Mouse (Mus musculus): ENCODE measurements around the gene Actn4. TPM values are rescaled to one million over a fixed set of nuclear protein-coding genes. Genes with fewer than 3 reads are reported as not detected.

The Actn4 gene
- total and polyA plus RNA-seq, 2 experiments from 2014 or later: 120 to 171 TPM

DNA sequence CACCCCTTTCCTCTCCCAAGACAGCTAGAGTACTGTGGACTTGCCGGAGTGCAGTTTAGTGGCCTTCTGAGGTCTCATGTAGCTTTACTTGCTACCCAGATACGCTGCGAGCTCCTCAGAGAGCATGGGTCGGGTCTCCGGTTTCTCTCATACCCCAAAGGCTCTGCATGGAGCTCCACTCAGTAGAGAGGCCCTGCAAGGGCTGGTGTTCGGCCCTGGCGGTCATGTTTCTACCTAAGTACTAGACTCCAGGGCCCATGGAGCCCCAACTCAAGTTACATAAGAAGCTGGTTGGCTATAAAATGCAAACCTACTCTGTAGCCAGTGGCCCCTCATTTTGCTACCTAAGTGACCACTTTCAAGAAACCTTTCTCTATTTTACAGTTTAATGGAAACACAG lies 13.4 kb downstream of the Actn4 start:
- Histone ChIP-seq H3K27ac (ENCODE audit: low read depth) (peak overlapping the region; percentile 97), H3K9me3 (replicated peaks; ENCODE audit: control insufficient read depth, low read length) (no peaks in the 10 kb centered on the region), H3K27me3 (ENCODE audit: control insufficient read depth, insufficient read depth, low read length) (no peaks in the 10 kb centered on the region), H3K4me3 (ENCODE audit: low read depth, low read length) (no peak overlapping the region), H3K36me3 (replicated peaks; ENCODE audit: control insufficient read depth, insufficient read depth, low read length) (peaks cover 16% of the 10 kb centered on the region), H3K4me1 (ENCODE audit: control insufficient read depth, insufficient read depth) (peaks cover 97% of the 10 kb centered on the region), H3K9ac (replicated peaks; ENCODE audit: low read depth, low read length) (0 out of 2 replicates have a peak overlapping the region, but pooled peaks have one; percentile 25), H3K4me2 (ENCODE audit: low read depth, low read length) (no peak overlapping the region)
- WGBS: 64% methylated on average over 7 of the region's 7 CpGs
- TF ChIP-seq EP300 (IDR thresholded peaks at IDR 0.05; ENCODE audit: low read depth) (no peak), CTCF (IDR thresholded peaks at IDR 0.05; ENCODE audit: low read depth) (no peak)
- no peak for DNase-seq (ENCODE audit: low spot score)
- ATAC-seq (ENCODE audit: insufficient read depth, low read depth): no peak

DNA sequence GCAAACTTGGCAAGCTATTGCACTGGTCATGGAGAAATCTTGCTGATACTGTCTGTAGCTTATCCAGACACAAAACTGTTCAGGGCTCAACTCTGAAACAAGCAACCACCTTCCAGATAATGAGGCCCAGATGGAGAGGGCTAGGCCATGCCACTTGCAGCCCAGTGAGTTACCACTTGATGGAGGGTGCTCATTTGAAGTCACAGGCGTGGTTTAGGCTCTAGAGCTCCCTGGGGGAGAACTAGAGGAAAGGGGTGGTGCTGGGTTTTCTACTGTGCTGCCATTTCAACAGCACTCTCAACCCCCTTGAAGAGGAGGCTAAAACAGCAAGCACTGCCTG lies 15.9 kb downstream of the Actn4 start:
- no peak for TF ChIP-seq EP300 (IDR thresholded peaks at IDR 0.05; ENCODE audit: low read depth)
- no peak for TF ChIP-seq CTCF (IDR thresholded peaks at IDR 0.05; ENCODE audit: low read depth)
- H3K36me3 ChIP-seq (replicated peaks; ENCODE audit: control insufficient read depth, insufficient read depth, low read length): peaks cover 24% of the 10 kb centered on the region
- no peaks in the 10 kb centered on the region for H3K27me3 ChIP-seq (ENCODE audit: control insufficient read depth, insufficient read depth, low read length)
- ATAC-seq (ENCODE audit: insufficient read depth, low read depth): 0 out of 2 replicates have a peak, but pooled peaks have one; percentile 17
- H3K4me2 ChIP-seq (ENCODE audit: low read depth, low read length): no peak overlapping the region
- no peak for DNase-seq (ENCODE audit: low spot score)
- no peak overlapping the region for H3K4me3 ChIP-seq (ENCODE audit: low read depth, low read length)
- peak overlapping the region; percentile 97 for H3K27ac ChIP-seq (ENCODE audit: low read depth)
- 10% methylated on average over 1 of the region's 1 CpGs for WGBS
- H3K9ac ChIP-seq (replicated peaks; ENCODE audit: low read depth, low read length): peak overlapping the region; percentile 37; the same call in 1 of the 2 replicates
- H3K4me1 ChIP-seq (ENCODE audit: control insufficient read depth, insufficient read depth): peaks cover 96% of the 10 kb centered on the region
- no peaks in the 10 kb centered on the region for H3K9me3 ChIP-seq (replicated peaks; ENCODE audit: control insufficient read depth, low read length)

DNA sequence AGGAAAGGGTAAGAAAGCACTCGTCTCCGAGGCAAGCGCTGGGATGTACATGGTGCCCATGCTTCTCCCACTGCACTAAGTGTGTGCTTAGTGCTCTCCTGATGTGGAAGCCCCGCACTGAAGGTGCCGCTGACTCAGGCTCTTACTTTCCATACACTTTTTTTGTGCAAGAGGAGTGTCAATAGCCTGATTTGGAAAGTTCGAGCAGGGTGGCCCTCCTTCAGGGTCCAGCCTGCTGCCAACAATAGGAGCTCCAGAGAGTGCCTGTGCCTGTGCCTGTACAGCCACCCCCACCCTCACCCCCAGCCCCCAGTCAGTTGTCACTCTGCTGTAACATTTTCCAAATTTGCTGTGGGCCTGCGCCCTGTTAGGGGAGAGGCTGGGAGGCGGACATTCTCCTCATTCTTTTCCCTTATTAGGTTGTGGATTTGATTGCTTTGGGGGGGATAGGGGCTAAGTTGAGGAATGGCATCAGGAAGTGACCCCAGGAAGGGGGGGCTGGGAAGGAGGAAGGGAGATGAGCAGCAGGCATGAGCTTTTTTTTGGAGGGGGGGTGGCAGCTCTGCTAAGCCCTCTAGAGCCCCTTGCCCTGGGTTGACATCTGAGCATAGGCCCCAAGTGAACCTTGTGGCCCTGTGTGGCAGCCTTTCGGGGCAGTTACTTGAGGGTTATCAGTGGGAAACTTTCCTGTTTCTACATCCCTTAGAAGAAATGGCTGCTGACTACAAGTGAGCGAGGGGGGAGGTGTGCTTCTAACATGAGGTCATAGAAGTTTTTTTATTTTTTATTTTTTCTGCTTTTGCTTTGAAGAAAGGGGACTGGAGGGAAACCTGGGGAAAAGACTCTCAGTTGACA lies 16.5 kb downstream of the Actn4 start:
- ATAC-seq (ENCODE audit: insufficient read depth, low read depth) (peak; percentile 85), DNase-seq (ENCODE audit: low spot score) (peak; percentile 84)
- H3K9ac ChIP-seq (replicated peaks; ENCODE audit: low read depth, low read length): peak overlapping the region; percentile 44
- WGBS: 8% methylated on average over 10 of the region's 10 CpGs
- H3K27me3 ChIP-seq (ENCODE audit: control insufficient read depth, insufficient read depth, low read length): no peaks in the 10 kb centered on the region
- peak overlapping the region; percentile 33 for H3K4me2 ChIP-seq (ENCODE audit: low read depth, low read length)
- H3K9me3 ChIP-seq (replicated peaks; ENCODE audit: control insufficient read depth, low read length): no peaks in the 10 kb centered on the region
- H3K4me3 ChIP-seq (ENCODE audit: low read depth, low read length): no peak overlapping the region
- H3K4me1 ChIP-seq (ENCODE audit: control insufficient read depth, insufficient read depth): peaks cover 96% of the 10 kb centered on the region
- H3K27ac ChIP-seq (ENCODE audit: low read depth): peak overlapping the region; percentile 97
- H3K36me3 ChIP-seq (replicated peaks; ENCODE audit: control insufficient read depth, insufficient read depth, low read length): peaks cover 24% of the 10 kb centered on the region
- no peak for TF ChIP-seq CTCF (IDR thresholded peaks at IDR 0.05; ENCODE audit: low read depth)
- TF ChIP-seq EP300 (IDR thresholded peaks at IDR 0.05; ENCODE audit: low read depth): peak; percentile 92

DNA sequence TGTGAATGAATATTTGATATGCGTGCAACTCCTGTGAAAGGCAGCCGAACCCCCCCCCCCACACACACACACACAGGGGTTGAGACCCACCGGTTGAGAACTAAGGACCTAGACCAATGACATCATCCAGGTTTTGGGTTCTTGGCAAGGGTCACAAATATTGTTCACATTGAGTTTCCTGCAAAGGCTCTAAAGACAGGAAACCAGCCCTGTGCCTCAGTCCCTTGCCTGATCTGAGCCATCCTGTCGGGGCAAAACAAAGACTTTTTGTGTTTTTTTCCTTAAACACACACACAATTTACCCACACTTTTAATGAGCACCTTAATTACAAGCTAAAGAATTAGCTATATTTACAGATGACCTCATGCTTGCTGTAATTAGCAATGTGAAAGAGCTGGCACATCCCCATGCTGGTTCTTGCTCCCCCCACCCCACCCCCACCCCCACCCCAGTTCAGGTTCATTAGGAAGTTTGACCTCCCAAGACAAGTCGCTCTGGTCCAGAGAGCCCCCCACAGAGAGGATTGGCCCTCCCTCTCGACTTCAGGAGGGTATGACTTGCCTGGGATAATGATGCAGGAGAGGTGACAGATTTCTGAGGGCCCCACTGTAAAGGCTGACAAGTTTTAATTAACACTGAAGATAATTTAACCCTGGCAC lies 17.3 kb downstream of the Actn4 start:
- peaks cover 98% of the 10 kb centered on the region for H3K4me1 ChIP-seq (ENCODE audit: control insufficient read depth, insufficient read depth)
- no peak for DNase-seq (ENCODE audit: low spot score)

DNA sequence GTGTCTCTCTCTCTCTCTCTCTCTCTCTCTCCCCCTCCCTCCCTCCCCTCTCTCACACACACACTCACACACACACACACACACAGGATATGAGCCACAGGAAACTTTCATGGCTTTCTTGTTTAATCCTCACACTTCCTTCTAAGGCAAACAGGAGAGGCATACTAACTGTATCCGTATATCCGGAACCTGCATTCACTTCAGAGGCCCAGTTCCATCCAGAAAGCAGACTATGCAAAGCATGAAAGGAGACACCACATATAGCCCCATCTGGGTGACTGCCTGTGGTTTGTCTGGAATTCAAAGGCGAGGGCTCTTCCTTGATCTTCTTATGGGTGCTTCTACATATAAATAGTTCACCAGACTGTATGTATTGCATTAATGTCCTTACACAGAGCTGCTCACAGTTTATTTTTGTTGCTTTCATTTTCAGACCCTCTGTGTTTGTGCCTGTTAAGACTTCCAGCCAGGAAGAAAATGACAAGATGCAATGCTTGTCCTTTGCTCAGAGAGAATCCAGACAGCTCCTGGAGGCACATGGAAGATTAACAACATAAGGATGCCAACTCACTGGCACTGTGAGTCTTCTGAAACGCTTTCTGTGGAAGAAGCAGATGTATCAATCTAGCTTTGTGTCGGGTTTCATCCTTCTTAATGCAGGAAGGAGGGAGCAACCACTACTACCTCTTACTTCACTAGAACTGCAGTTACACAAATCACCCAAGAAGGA lies 18.5 kb downstream of the Actn4 start:
- Histone ChIP-seq H3K9me3 (replicated peaks; ENCODE audit: control insufficient read depth, low read length) (no peaks in the 10 kb centered on the region), H3K27ac (ENCODE audit: low read depth) (peak overlapping the region; percentile 97), H3K9ac (replicated peaks; ENCODE audit: low read depth, low read length) (no peak overlapping the region), H3K27me3 (ENCODE audit: control insufficient read depth, insufficient read depth, low read length) (no peaks in the 10 kb centered on the region), H3K4me3 (ENCODE audit: low read depth, low read length) (no peak overlapping the region), H3K4me2 (ENCODE audit: low read depth, low read length) (no peak overlapping the region), H3K4me1 (ENCODE audit: control insufficient read depth, insufficient read depth) (peaks cover 98% of the 10 kb centered on the region), H3K36me3 (replicated peaks; ENCODE audit: control insufficient read depth, insufficient read depth, low read length) (peaks cover 14% of the 10 kb centered on the region; the same call in 1 of the 2 replicates)
- TF ChIP-seq CTCF (IDR thresholded peaks at IDR 0.05; ENCODE audit: low read depth) (no peak), EP300 (IDR thresholded peaks at IDR 0.05; ENCODE audit: low read depth) (no peak)
- ATAC-seq (ENCODE audit: insufficient read depth, low read depth) (no peak), DNase-seq (ENCODE audit: low spot score) (no peak)
- WGBS: 27% methylated on average over 5 of the region's 5 CpGs

More for the DNA sequence above, 17.3 kb downstream of the Actn4 start:
- TF ChIP-seq EP300 (IDR thresholded peaks at IDR 0.05; ENCODE audit: low read depth): no peak
- H3K4me3 ChIP-seq (ENCODE audit: low read depth, low read length): no peak overlapping the region
- no peaks in the 10 kb centered on the region for H3K9me3 ChIP-seq (replicated peaks; ENCODE audit: control insufficient read depth, low read length)
- 33% methylated on average over 6 of the region's 6 CpGs for WGBS
- H3K36me3 ChIP-seq (replicated peaks; ENCODE audit: control insufficient read depth, insufficient read depth, low read length): peaks cover 22% of the 10 kb centered on the region
- peak overlapping the region; percentile 44 for H3K9ac ChIP-seq (replicated peaks; ENCODE audit: low read depth, low read length)
- no peaks in the 10 kb centered on the region for H3K27me3 ChIP-seq (ENCODE audit: control insufficient read depth, insufficient read depth, low read length)
- H3K4me2 ChIP-seq (ENCODE audit: low read depth, low read length): peak overlapping the region; percentile 33
- ATAC-seq (ENCODE audit: insufficient read depth, low read depth): no peak
- peak overlapping the region; percentile 97 for H3K27ac ChIP-seq (ENCODE audit: low read depth)

All from heart, postnatal 0 days (tissue).